Mouse (Mus musculus): Measurements from ENCODE around the gene Dkkl1. TPM values are rescaled to one million over a fixed set of nuclear protein-coding genes. Genes with fewer than 3 reads are reported as not detected.
A peak's percentile ranks its signal among the peaks of the same experiment; 100 is the strongest.
"Not testable (repeated sequence)": the region's sequence is repeated elsewhere in the genome, so short reads cannot be mapped to it uniquely, and the experiment has no call there.

Dkkl1 gene
- 1.2 and 1.4 TPM in 2 replicates for polyA plus RNA-seq (2015; fragmentation: Nextera tagmentation; extraction: Ambion mirVana)

DNA sequence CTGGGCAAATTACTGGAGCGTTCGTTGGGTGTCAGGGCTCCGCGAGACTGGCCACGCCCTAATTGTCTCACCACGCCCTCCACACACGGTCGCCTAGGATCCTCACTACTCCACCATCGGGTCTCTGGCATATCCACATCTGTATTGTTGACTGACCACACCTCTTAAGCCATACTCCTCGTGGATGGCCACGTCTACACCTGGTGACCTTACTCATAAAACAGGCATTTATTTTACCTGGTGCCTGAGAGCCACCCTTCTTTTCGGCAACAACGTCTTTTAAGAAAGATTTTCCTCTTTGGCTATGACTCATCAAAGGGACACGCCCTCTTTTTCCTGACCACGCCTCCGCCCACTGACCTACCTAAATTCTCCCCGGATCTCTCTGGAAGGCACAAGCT is at the start of gene Dkkl1:
Gene Dkkl1 (minus strand): TSS at position 297 of the 401 bp plus-strand sequence.
- Histone ChIP-seq H3K9ac (ENCODE audit: low read length) (no peak within 1 kb of the TSS), H3K4me2 (ENCODE audit: low read depth, low read length) (peak within 1 kb of the TSS; percentile 52), H3K36me3 (ENCODE audit: control insufficient read depth, insufficient read depth) (no peaks in the 10 kb centered on the region), H3K27me3 (ENCODE audit: control insufficient read depth, insufficient read depth, low read length) (peaks cover 19% of the 10 kb centered on the region), H3K4me3 (ENCODE audit: low read length) (peak within 1 kb of the TSS; percentile 24), H3K4me1 (ENCODE audit: control insufficient read depth, insufficient read depth, low read length) (peaks cover 13% of the 10 kb centered on the region), H3K9me3 (replicated peaks; ENCODE audit: control insufficient read depth, low read length) (peaks cover 4% of the 10 kb centered on the region; the same call in 1 of the 2 replicates), H3K27ac (ENCODE audit: low read length) (no peak within 1 kb of the TSS)
- WGBS, result 6% methylated on average over 17 of the region's 17 CpGs
- no peak for ATAC-seq (replicated peaks; ENCODE audit: extremely low read depth, insufficient read depth, low FRiP score)

- WGBS, result 87% methylated on average over 8 of the region's 8 CpGs
Measured at GRCm38 (mm10) chr7:45259281-45259680, 47.3 kb upstream of the Dkkl1 start.

DNA sequence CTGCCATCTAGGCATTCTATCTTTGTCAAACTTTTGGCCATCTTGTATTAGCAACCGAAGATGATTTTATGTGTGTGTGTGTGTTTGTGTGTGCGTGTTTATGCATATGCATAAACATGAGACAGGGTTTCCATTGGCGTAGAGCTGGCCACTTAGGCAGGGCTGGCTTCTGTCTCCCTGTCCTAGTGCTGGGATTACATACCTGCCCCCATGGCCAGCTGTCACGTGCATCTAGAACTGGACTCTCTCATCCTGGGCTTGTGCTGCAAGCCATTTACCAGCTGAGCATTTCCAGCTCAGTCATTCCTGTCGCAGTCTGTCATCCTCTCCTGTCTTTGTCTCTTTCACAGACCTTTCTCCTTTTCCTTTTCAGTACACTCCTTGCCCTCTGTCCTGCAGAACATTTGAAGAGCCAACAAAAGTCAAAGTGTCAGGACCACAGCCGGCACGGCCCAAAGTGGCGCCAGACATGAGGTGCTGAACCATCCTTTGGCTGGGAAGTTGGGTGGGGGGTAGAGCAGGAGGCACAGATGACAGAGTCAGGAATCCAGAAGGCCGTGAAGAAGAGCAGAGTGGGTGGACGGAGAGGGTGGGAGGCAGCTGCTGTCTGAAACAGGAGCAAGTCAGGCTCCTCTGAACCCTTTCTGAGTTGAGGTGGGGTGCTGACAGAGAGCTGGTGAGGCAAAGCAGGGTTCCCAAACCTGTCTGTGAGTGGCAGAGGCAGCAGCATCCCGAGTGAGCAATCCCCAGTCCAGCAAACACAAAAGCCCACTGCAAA is 45.3 kb upstream of the Dkkl1 start:
- Histone ChIP-seq H3K9ac (ENCODE audit: low read length) (no peak overlapping the region), H3K4me3 (ENCODE audit: low read length) (no peak overlapping the region), H3K9me3 (replicated peaks; ENCODE audit: control insufficient read depth, low read length) (no peaks in the 10 kb centered on the region), H3K36me3 (ENCODE audit: control insufficient read depth, insufficient read depth) (no peaks in the 10 kb centered on the region), H3K4me1 (ENCODE audit: control insufficient read depth, insufficient read depth, low read length) (peaks cover 10% of the 10 kb centered on the region), H3K4me2 (ENCODE audit: low read depth, low read length) (no peak overlapping the region), H3K27me3 (ENCODE audit: control insufficient read depth, insufficient read depth, low read length) (no peaks in the 10 kb centered on the region), H3K27ac (ENCODE audit: low read length) (no peak overlapping the region)
- no peak for ATAC-seq (replicated peaks; ENCODE audit: extremely low read depth, insufficient read depth, low FRiP score)
- WGBS, result 44% methylated on average over 11 of the region's 11 CpGs

More at GRCm38 (mm10) chr7:45259281-45259680, 47.3 kb upstream of the Dkkl1 start:
- Histone ChIP-seq H3K4me2 (ENCODE audit: low read depth, low read length) (no peak overlapping the region), H3K27me3 (ENCODE audit: control insufficient read depth, insufficient read depth, low read length) (no peaks in the 10 kb centered on the region), H3K9ac (ENCODE audit: low read length) (no peak overlapping the region), H3K27ac (ENCODE audit: low read length) (no peak overlapping the region), H3K4me3 (ENCODE audit: low read length) (no peak overlapping the region), H3K36me3 (ENCODE audit: control insufficient read depth, insufficient read depth) (no peaks in the 10 kb centered on the region), H3K9me3 (replicated peaks; ENCODE audit: control insufficient read depth, low read length) (no peaks in the 10 kb centered on the region), H3K4me1 (ENCODE audit: control insufficient read depth, insufficient read depth, low read length) (peaks cover 19% of the 10 kb centered on the region)
- ATAC-seq (replicated peaks; ENCODE audit: extremely low read depth, insufficient read depth, low FRiP score), result no peak

GRCm38 (mm10) chr7:45255822-45256221 is 43.9 kb upstream of the Dkkl1 start:
- not testable (repeated sequence) for H3K36me3 ChIP-seq (ENCODE audit: control insufficient read depth, insufficient read depth); ATAC-seq (replicated peaks; ENCODE audit: extremely low read depth, insufficient read depth, low FRiP score); H3K4me1 ChIP-seq (ENCODE audit: control insufficient read depth, insufficient read depth, low read length); H3K27ac ChIP-seq (ENCODE audit: low read length); H3K9me3 ChIP-seq (replicated peaks; ENCODE audit: control insufficient read depth, low read length); H3K9ac ChIP-seq (ENCODE audit: low read length); H3K27me3 ChIP-seq (ENCODE audit: control insufficient read depth, insufficient read depth, low read length); H3K4me3 ChIP-seq (ENCODE audit: low read length); H3K4me2 ChIP-seq (ENCODE audit: low read depth, low read length)
- WGBS, result 66% methylated on average over 5 of the region's 7 CpGs

DNA sequence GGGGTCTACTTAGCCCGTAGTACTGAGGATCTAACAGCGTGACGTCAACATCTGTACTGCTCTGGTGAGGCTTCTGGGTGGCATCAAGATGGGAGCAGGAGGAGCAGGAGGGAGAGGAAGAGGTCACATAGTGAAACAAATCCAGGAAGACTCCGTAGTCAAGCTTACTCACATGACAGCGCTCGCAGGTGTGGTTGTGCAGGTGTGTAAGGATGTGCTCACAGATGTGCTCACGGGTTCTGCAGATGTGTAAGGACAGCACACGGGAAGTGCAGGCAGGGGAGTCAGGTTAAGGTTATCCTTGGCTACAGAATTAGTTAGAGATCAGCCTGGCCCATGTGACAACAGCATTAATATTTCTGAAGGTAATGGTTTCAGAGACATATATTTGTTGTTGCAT is 41.9 kb upstream of the Dkkl1 start:
- Histone ChIP-seq H3K4me2 (ENCODE audit: low read depth, low read length) (no peak overlapping the region), H3K9ac (ENCODE audit: low read length) (no peak overlapping the region), H3K4me1 (ENCODE audit: control insufficient read depth, insufficient read depth, low read length) (0 out of 2 replicates have a peak, but pooled peaks cover 2% of the 10 kb centered on the region), H3K27ac (ENCODE audit: low read length) (no peak overlapping the region), H3K9me3 (replicated peaks; ENCODE audit: control insufficient read depth, low read length) (no peaks in the 10 kb centered on the region), H3K36me3 (ENCODE audit: control insufficient read depth, insufficient read depth) (no peaks in the 10 kb centered on the region), H3K4me3 (ENCODE audit: low read length) (no peak overlapping the region), H3K27me3 (ENCODE audit: control insufficient read depth, insufficient read depth, low read length) (no peaks in the 10 kb centered on the region)
- 84% methylated on average over 8 of the region's 8 CpGs for WGBS
- ATAC-seq (replicated peaks; ENCODE audit: extremely low read depth, insufficient read depth, low FRiP score), result no peak

DNA sequence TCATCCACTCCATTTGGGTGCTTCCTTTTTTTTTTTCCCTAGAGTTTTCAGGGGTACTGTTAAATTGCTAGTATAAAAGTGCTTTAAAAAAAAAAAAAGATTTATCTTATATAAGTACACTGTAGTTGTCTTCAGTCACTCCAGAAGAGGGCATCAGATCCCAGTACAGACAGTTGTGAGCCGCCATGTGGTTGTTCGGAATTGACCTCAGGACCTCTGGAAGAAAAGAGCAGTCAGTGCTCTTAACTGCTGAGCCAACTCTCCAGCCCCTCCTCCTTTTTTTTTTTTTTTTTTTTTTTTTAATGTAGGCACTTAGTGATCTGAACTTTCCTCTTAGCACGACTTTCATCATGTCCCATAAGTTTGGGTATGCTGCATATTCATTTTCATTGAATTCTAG is 35.7 kb upstream of the Dkkl1 start:
- ATAC-seq (replicated peaks; ENCODE audit: extremely low read depth, insufficient read depth, low FRiP score), result no peak
- Histone ChIP-seq H3K4me3 (ENCODE audit: low read length) (no peak overlapping the region), H3K27me3 (ENCODE audit: control insufficient read depth, insufficient read depth, low read length) (no peaks in the 10 kb centered on the region), H3K4me2 (ENCODE audit: low read depth, low read length) (no peak overlapping the region), H3K9ac (ENCODE audit: low read length) (no peak overlapping the region), H3K27ac (ENCODE audit: low read length) (no peak overlapping the region), H3K36me3 (ENCODE audit: control insufficient read depth, insufficient read depth) (no peaks in the 10 kb centered on the region), H3K4me1 (ENCODE audit: control insufficient read depth, insufficient read depth, low read length) (no peaks in the 10 kb centered on the region), H3K9me3 (replicated peaks; ENCODE audit: control insufficient read depth, low read length) (no peaks in the 10 kb centered on the region)
- 45% methylated on average over 3 of the region's 3 CpGs for WGBS

GRCm38 (mm10) chr7:45241389-45241749 is 29.4 kb upstream of the Dkkl1 start:
- Histone ChIP-seq H3K27me3 (ENCODE audit: control insufficient read depth, insufficient read depth, low read length) (0 out of 2 replicates have a peak, but pooled peaks cover 2% of the 10 kb centered on the region), H3K9ac (ENCODE audit: low read length) (0 out of 2 replicates have a peak overlapping the region, but pooled peaks have one; percentile 55), H3K27ac (ENCODE audit: low read length) (no peak overlapping the region), H3K36me3 (ENCODE audit: control insufficient read depth, insufficient read depth) (no peaks in the 10 kb centered on the region), H3K4me2 (ENCODE audit: low read depth, low read length) (peak overlapping the region; percentile 58), H3K4me1 (ENCODE audit: control insufficient read depth, insufficient read depth, low read length) (no peaks in the 10 kb centered on the region; the same call in 1 of the 2 replicates), H3K9me3 (replicated peaks; ENCODE audit: control insufficient read depth, low read length) (no peaks in the 10 kb centered on the region), H3K4me3 (ENCODE audit: low read length) (no peak overlapping the region)
- 84% methylated on average over 6 of the region's 6 CpGs for WGBS
- ATAC-seq (replicated peaks; ENCODE audit: extremely low read depth, insufficient read depth, low FRiP score), result no peak

GRCm38 (mm10) chr7:45240633-45241388 is 28.9 kb upstream of the Dkkl1 start, which contains the start of gene Slc6a16:
Gene Slc6a16, plus strand, starts transcription at chr7:45241085.
- H3K27me3 ChIP-seq (ENCODE audit: control insufficient read depth, insufficient read depth, low read length), result 0 out of 2 replicates have a peak, but pooled peaks cover 2% of the 10 kb centered on the region
- peak within 1 kb of the TSS; percentile 58 for H3K4me2 ChIP-seq (ENCODE audit: low read depth, low read length)
- ATAC-seq (replicated peaks; ENCODE audit: extremely low read depth, insufficient read depth, low FRiP score), result 0 out of 2 replicates have a peak, but pooled peaks have one; percentile 26
- no peaks in the 10 kb centered on the region for H3K36me3 ChIP-seq (ENCODE audit: control insufficient read depth, insufficient read depth)
- WGBS, result 24% methylated on average over 53 of the region's 53 CpGs
- H3K9me3 ChIP-seq (replicated peaks; ENCODE audit: control insufficient read depth, low read length), result no peaks in the 10 kb centered on the region
- no peak within 1 kb of the TSS for H3K27ac ChIP-seq (ENCODE audit: low read length)
- peak within 1 kb of the TSS; percentile 14 for H3K4me3 ChIP-seq (ENCODE audit: low read length)
- H3K9ac ChIP-seq (ENCODE audit: low read length), result peak within 1 kb of the TSS; percentile 55
- H3K4me1 ChIP-seq (ENCODE audit: control insufficient read depth, insufficient read depth, low read length), result no peaks in the 10 kb centered on the region; the same call in 1 of the 2 replicates

GRCm38 (mm10) chr7:45240109-45240508 is 28.2 kb upstream of the Dkkl1 start:
- no peak overlapping the region for H3K9ac ChIP-seq (ENCODE audit: low read length)
- H3K4me1 ChIP-seq (ENCODE audit: control insufficient read depth, insufficient read depth, low read length), result peaks cover 2% of the 10 kb centered on the region
- H3K4me3 ChIP-seq (ENCODE audit: low read length), result no peak overlapping the region
- 0 out of 2 replicates have a peak, but pooled peaks cover 2% of the 10 kb centered on the region for H3K27me3 ChIP-seq (ENCODE audit: control insufficient read depth, insufficient read depth, low read length)
- H3K36me3 ChIP-seq (ENCODE audit: control insufficient read depth, insufficient read depth), result no peaks in the 10 kb centered on the region
- ATAC-seq (replicated peaks; ENCODE audit: extremely low read depth, insufficient read depth, low FRiP score), result no peak
- no peak overlapping the region for H3K27ac ChIP-seq (ENCODE audit: low read length)
- no peaks in the 10 kb centered on the region for H3K9me3 ChIP-seq (replicated peaks; ENCODE audit: control insufficient read depth, low read length)
- WGBS, result 79% methylated on average over 7 of the region's 7 CpGs
- no peak overlapping the region for H3K4me2 ChIP-seq (ENCODE audit: low read depth, low read length)

Measured in heart, embryonic 16.5 days (tissue).